Mouse (Mus musculus): ENCODE measurements around the gene Syndig1. TPM values are rescaled to one million over a fixed set of nuclear protein-coding genes. Genes with fewer than 3 reads are reported as not detected.

Gene Syndig1
- total RNA-seq, 2 experiments from 2014 or later: not detected

Other genes with a start within 250 kb of the Syndig1 start
- not detected in 2 replicates for gene C530025M09Rik, start 2.0 kb downstream of the Syndig1 start, total RNA-seq (2014; fragmentation: Nextera tagmentation)
- gene C530025M09Rik, start 2.0 kb downstream of the Syndig1 start, total RNA-seq (2017): not detected in 2 replicates